Mouse (Mus musculus) stomach, embryonic 16.5 days (tissue): ENCODE measurements around the gene Bhmt2. TPM values are rescaled to one million over a fixed set of nuclear protein-coding genes. Genes with fewer than 3 reads are reported as not detected.

Source experiments
- ATAC-seq: fragments of 200-750 bp; cut with Nextera tagmentation; 2 replicates; pipeline ENCODE4 v1.8.0; 2017; ENCODE audit warnings: moderate number of reproducible peaks, moderate TSS enrichment; ENCODE audit not compliant: insufficient read depth, low FRiP score
- H3K27ac ChIP-seq: fragments of 300-500 bp; sonication (generic); 2 replicates; pipeline ENCODE4 v1.5.1; 2014; ENCODE audit warnings: low read length
- H3K27me3 ChIP-seq: fragments of 300-500 bp; sonication (generic); 2 replicates; pipeline ENCODE4 v1.6.1; 2014; ENCODE audit warnings: low read length, control low read depth, mixed read lengths; ENCODE audit not compliant: control insufficient read depth, insufficient read depth
- H3K36me3 ChIP-seq: fragments of 300-500 bp; sonication (generic); 2 replicates; pipeline ENCODE4 v1.6.1; 2014; ENCODE audit warnings: low read length; ENCODE audit not compliant: control insufficient read depth, insufficient read depth
- H3K4me1 ChIP-seq: fragments of 300-500 bp; sonication (generic); 2 replicates; pipeline ENCODE4 v1.6.1; 2014; ENCODE audit warnings: low read length, control low read depth, mixed read lengths; ENCODE audit not compliant: control insufficient read depth, insufficient read depth
- H3K4me2 ChIP-seq: fragments of 300-500 bp; sonication (generic); 2 replicates; pipeline ENCODE4 v1.6.1; 2014; ENCODE audit warnings: low read depth, low read length, mixed read lengths
- H3K4me3 ChIP-seq: fragments of 300-500 bp; sonication (generic); replicated peaks from 2 replicates; pipeline ENCODE4 v1.5.1; 2014; ENCODE audit warnings: mild to moderate bottlenecking, low read length
- H3K9ac ChIP-seq: fragments of 300-500 bp; sonication (generic); 2 replicates; pipeline ENCODE4 v1.6.1; 2014; ENCODE audit warnings: low read length
- H3K9me3 ChIP-seq: fragments of 300-500 bp; sonication (generic); replicated peaks from 2 replicates; pipeline ENCODE4 v1.6.1; 2016; ENCODE audit warnings: low read length, control low read depth; ENCODE audit not compliant: control insufficient read depth
- WGBS: fragments of 180-500 bp; shearing (Covaris S2); extraction: QIAGEN DNeasy Blood & Tissue Kit; methylation state at CpG from one replicate; pipeline ENCODE4 v1.1.7; 2014; 5-methylcytosine and 5-hydroxymethylcytosine counted together
- polyA plus RNA-seq: library from polyadenylated mRNA; unstranded; fragments of >200 nt; fragmentation: Nextera tagmentation; extraction: Ambion mirVana; gene quantifications from 2 replicates; pipeline ENCODE4 v1.2.1, GENCODE M21; 2015

Bhmt2 gene
- polyA plus RNA-seq, 1 experiment from 2014 or later, result 1.8 TPM

GRCm38 (mm10) chr13:93672371-93672770 is 1.7 kb downstream of the Bhmt2 start:
- ATAC-seq, result no peak
- Histone ChIP-seq H3K9ac (no peak overlapping the region), H3K36me3 (no peaks in the 10 kb centered on the region), H3K9me3 (no peaks in the 10 kb centered on the region), H3K4me2 (no peak overlapping the region), H3K4me3 (no peak overlapping the region), H3K27ac (no peak overlapping the region), H3K27me3 (no peaks in the 10 kb centered on the region; the same call in 1 of the 2 replicates), H3K4me1 (no peaks in the 10 kb centered on the region)
- WGBS, result 88% methylated on average over 4 of the region's 4 CpGs

GRCm38 (mm10) chr13:93667586-93667985 is 6.5 kb downstream of the Bhmt2 start:
- Histone ChIP-seq H3K4me2 (no peak overlapping the region), H3K4me1 (no peaks in the 10 kb centered on the region), H3K27ac (no peak overlapping the region), H3K36me3 (no peaks in the 10 kb centered on the region), H3K27me3 (no peaks in the 10 kb centered on the region), H3K4me3 (no peak overlapping the region), H3K9me3 (no peaks in the 10 kb centered on the region), H3K9ac (no peak overlapping the region)
- ATAC-seq, result no peak
- 86% methylated on average over 4 of the region's 4 CpGs for WGBS

GRCm38 (mm10) chr13:93657941-93658340 is 16.2 kb downstream of the Bhmt2 start:
- no peak for ATAC-seq
- no peaks in the 10 kb centered on the region for H3K9me3 ChIP-seq
- no peak overlapping the region for H3K27ac ChIP-seq
- H3K4me3 ChIP-seq, result no peak overlapping the region
- 82% methylated on average over 5 of the region's 5 CpGs for WGBS
- H3K4me1 ChIP-seq, result no peaks in the 10 kb centered on the region
- no peak overlapping the region for H3K9ac ChIP-seq
- no peaks in the 10 kb centered on the region for H3K27me3 ChIP-seq
- H3K4me2 ChIP-seq, result no peak overlapping the region
- no peaks in the 10 kb centered on the region for H3K36me3 ChIP-seq

- Histone ChIP-seq H3K4me1 (no peaks in the 10 kb centered on the region), H3K9ac (no peak overlapping the region), H3K27me3 (no peaks in the 10 kb centered on the region), H3K36me3 (no peaks in the 10 kb centered on the region), H3K27ac (no peak overlapping the region), H3K4me3 (no peak overlapping the region), H3K4me2 (no peak overlapping the region), H3K9me3 (no peaks in the 10 kb centered on the region)
- ATAC-seq, result no peak
- WGBS, result 88% methylated on average over 6 of the region's 6 CpGs
Measured at GRCm38 (mm10) chr13:93653382-93653781, 20.7 kb downstream of the Bhmt2 start.

GRCm38 (mm10) chr13:93648387-93649130 is 25.5 kb downstream of the Bhmt2 start:
- no peaks in the 10 kb centered on the region for H3K27me3 ChIP-seq
- no peaks in the 10 kb centered on the region for H3K9me3 ChIP-seq
- H3K4me2 ChIP-seq, result no peak overlapping the region
- no peak for ATAC-seq
- H3K36me3 ChIP-seq, result no peaks in the 10 kb centered on the region
- no peak overlapping the region for H3K4me3 ChIP-seq
- no peak overlapping the region for H3K9ac ChIP-seq
- H3K4me1 ChIP-seq, result no peaks in the 10 kb centered on the region
- WGBS, result 60% methylated on average over 7 of the region's 7 CpGs
- H3K27ac ChIP-seq, result no peak overlapping the region

- WGBS, result 50% methylated on average over 4 of the region's 4 CpGs
- H3K9ac ChIP-seq, result no peak overlapping the region
- H3K9me3 ChIP-seq, result no peaks in the 10 kb centered on the region
- H3K36me3 ChIP-seq, result no peaks in the 10 kb centered on the region
- H3K4me2 ChIP-seq, result no peak overlapping the region
- no peaks in the 10 kb centered on the region for H3K4me1 ChIP-seq
- no peak overlapping the region for H3K4me3 ChIP-seq
- no peak overlapping the region for H3K27ac ChIP-seq
- no peak for ATAC-seq
- no peaks in the 10 kb centered on the region for H3K27me3 ChIP-seq
Measured at GRCm38 (mm10) chr13:93639636-93640035, 34.5 kb downstream of the Bhmt2 start.

- Histone ChIP-seq H3K36me3 (no peaks in the 10 kb centered on the region), H3K4me1 (no peaks in the 10 kb centered on the region), H3K4me3 (no peak within 1 kb of the TSS), H3K9me3 (no peaks in the 10 kb centered on the region), H3K27me3 (no peaks in the 10 kb centered on the region), H3K9ac (no peak within 1 kb of the TSS), H3K27ac (no peak within 1 kb of the TSS), H3K4me2 (no peak within 1 kb of the TSS)
- ATAC-seq, result no peak
- 66% methylated on average over 19 of the region's 19 CpGs for WGBS
Measured at GRCm38 (mm10) chr13:93637282-93638245, 36.5 kb downstream of the Bhmt2 start, which contains the start of gene Bhmt. Gene Bhmt (minus strand): TSS chr13:93637961.

- no peak for ATAC-seq
- no peaks in the 10 kb centered on the region for H3K36me3 ChIP-seq
- H3K4me1 ChIP-seq, result no peaks in the 10 kb centered on the region
- no peak overlapping the region for H3K9ac ChIP-seq
- H3K9me3 ChIP-seq, result no peaks in the 10 kb centered on the region
- 72% methylated on average over 1 of the region's 1 CpGs for WGBS
- H3K27ac ChIP-seq, result no peak overlapping the region
- H3K4me2 ChIP-seq, result no peak overlapping the region
- no peak overlapping the region for H3K4me3 ChIP-seq
- no peaks in the 10 kb centered on the region for H3K27me3 ChIP-seq
Measured at GRCm38 (mm10) chr13:93636561-93636960, 37.5 kb downstream of the Bhmt2 start.

GRCm38 (mm10) chr13:93632927-93633326 is 41.2 kb downstream of the Bhmt2 start:
- Histone ChIP-seq H3K9me3 (no peaks in the 10 kb centered on the region), H3K4me1 (no peaks in the 10 kb centered on the region), H3K36me3 (no peaks in the 10 kb centered on the region), H3K4me3 (no peak overlapping the region), H3K27me3 (no peaks in the 10 kb centered on the region), H3K9ac (no peak overlapping the region), H3K27ac (no peak overlapping the region), H3K4me2 (no peak overlapping the region)
- whole genome bisulfite sequencing, result 79% methylated on average over 5 of the region's 5 CpGs
- no peak for ATAC-seq
